Mouse (Mus musculus) limb, embryonic 12.5 days (tissue): ENCODE measurements around the gene Gm13084. TPM values are rescaled to one million over a fixed set of nuclear protein-coding genes. Genes with fewer than 3 reads are reported as not detected.
"Not testable (repeated sequence)": the region's sequence is repeated elsewhere in the genome, so short reads cannot be mapped to it uniquely, and the experiment has no call there.

Experiments used
- ATAC-seq: fragments of 200-750 bp; cut with Nextera tagmentation; 2 replicates; pipeline ENCODE4 v1.8.0; 2017; ENCODE audit warnings: low read depth, moderate TSS enrichment; ENCODE audit not compliant: insufficient number of reproducible peaks, insufficient read depth, low FRiP score, low TSS enrichment
- H3K27ac ChIP-seq: fragments of 300-500 bp; sonication (generic); 2 replicates; pipeline ENCODE4 v1.5.1; 2016; ENCODE audit warnings: mild to moderate bottlenecking, moderate library complexity
- H3K27me3 ChIP-seq: fragments of 300-500 bp; sonication (generic); 2 replicates; pipeline ENCODE4 v1.6.1; 2016; ENCODE audit warnings: mild to moderate bottlenecking, moderate library complexity
- H3K36me3 ChIP-seq: fragments of 300-500 bp; sonication (generic); 2 replicates; pipeline ENCODE4 v1.6.1; 2016; ENCODE audit warnings: mild to moderate bottlenecking, moderate library complexity
- H3K4me1 ChIP-seq: fragments of 300-500 bp; sonication (generic); replicated peaks from 2 replicates; pipeline ENCODE4 v1.6.1; 2016
- H3K4me2 ChIP-seq: fragments of 300-500 bp; sonication (generic); 2 replicates; pipeline ENCODE4 v1.6.1; 2016; ENCODE audit warnings: mild to moderate bottlenecking, moderate library complexity
- H3K4me3 ChIP-seq: fragments of 300-500 bp; sonication (generic); replicated peaks from 2 replicates; pipeline ENCODE4 v1.5.1; 2016; ENCODE audit warnings: mild to moderate bottlenecking
- H3K9ac ChIP-seq: fragments of 300-500 bp; sonication (generic); replicated peaks from 2 replicates; pipeline ENCODE4 v1.6.1; 2016; ENCODE audit warnings: mild to moderate bottlenecking, moderate library complexity
- H3K9me3 ChIP-seq: fragments of 300-500 bp; sonication (generic); 2 replicates; pipeline ENCODE4 v1.6.1; 2016; ENCODE audit warnings: mild to moderate bottlenecking, moderate library complexity
- WGBS: fragments of 180-500 bp; shearing (Covaris S2); methylation state at CpG from one replicate; pipeline ENCODE4 v1.1.7; 2016; 5-methylcytosine and 5-hydroxymethylcytosine counted together
- polyA plus RNA-seq: library from polyadenylated mRNA; unstranded; fragments of >200 nt; fragmentation: Nextera tagmentation; extraction: Ambion mirVana; gene quantifications from 2 replicates; pipeline ENCODE4 v1.2.1, GENCODE M21; 2016

Gm13084 gene
- polyA plus RNA-seq = not detected in 2 replicates

DNA sequence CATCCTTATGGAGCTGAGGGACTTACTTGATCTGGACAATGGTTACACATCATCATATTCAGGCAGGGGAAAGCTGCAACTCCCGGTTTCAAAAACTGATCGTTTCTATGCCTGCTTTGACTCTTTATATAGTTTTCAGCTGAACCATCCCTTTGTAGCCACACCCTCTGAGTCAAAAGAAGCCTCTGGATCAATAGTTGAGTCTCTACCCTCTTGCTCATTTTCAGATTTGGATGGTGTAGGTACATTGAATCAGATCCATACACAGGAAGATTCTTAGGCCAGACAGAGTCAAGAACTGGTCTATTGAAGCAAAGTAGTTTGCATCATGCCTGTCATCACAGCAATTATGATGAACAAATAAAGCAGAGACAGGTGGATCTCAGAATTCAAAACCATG lies at the start of gene Gm13084:
TSS of gene Gm13084 (minus strand) at position 101 of the 400 bp plus-strand sequence.
- 88% methylated on average over 2 of the region's 2 CpGs for WGBS
- H3K27ac ChIP-seq = no peak within 1 kb of the TSS
- H3K4me3 ChIP-seq = no peak within 1 kb of the TSS
- peaks cover 30% of the 10 kb centered on the region; the same call in 1 of the 2 replicates for H3K9me3 ChIP-seq
- H3K27me3 ChIP-seq = no peaks in the 10 kb centered on the region
- H3K4me1 ChIP-seq = no peaks in the 10 kb centered on the region
- ATAC-seq = no peak
- H3K9ac ChIP-seq = no peak within 1 kb of the TSS
- H3K4me2 ChIP-seq = no peak within 1 kb of the TSS
- no peaks in the 10 kb centered on the region for H3K36me3 ChIP-seq

DNA sequence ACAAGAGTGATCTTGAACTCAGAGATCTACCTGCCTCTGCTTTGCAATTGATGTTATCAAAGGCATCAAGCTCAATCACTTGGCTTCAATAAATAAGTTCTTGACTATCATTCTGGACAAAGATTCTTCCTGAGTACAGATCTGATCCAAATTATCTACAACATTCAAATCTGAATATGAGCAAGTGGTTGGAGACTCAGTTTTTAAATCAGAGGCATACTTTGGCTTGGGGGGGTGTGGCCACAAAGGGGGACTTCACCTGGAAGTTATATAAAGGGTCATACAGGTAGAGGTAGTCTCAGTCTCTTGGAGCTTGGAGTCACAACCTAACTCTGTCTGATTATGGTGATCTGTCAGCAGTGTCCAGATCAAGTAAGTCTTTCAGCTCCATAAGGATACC lies 30.3 kb upstream of the Gm13084 start, which contains the start of gene Gm13103:
TSS of gene Gm13103 (plus strand) at position 301 of the 400 bp plus-strand sequence.
- H3K4me3 ChIP-seq, H3K9ac ChIP-seq, H3K36me3 ChIP-seq, H3K27me3 ChIP-seq, H3K4me1 ChIP-seq, H3K27ac ChIP-seq, H3K4me2 ChIP-seq, ATAC-seq: not testable (repeated sequence)
- peaks cover 20% of the 10 kb centered on the region for H3K9me3 ChIP-seq

DNA sequence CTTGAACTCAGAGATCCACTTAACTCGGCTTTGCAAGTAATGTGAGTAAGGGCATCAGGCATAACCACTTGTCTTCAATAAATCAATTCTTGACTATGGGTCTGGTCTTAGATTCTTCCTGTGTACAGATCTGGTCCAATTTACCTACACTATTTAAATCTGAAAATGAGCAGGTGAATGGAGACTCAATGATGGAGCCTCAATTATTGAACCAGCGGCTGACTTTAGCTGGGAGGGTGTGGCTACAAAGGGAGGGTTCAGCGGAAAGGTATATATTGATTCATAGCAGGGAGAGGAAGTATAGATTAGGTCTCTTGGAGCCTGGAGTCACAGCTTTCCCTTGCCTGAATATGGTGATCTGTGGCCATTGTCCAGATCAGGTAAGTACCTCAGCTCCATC lies 26.8 kb downstream of the Gm13084 start, which contains the start of gene Gm13023:
TSS of gene Gm13023 (plus strand) at position 301 of the 400 bp plus-strand sequence.
- H3K9me3 ChIP-seq = peaks cover 29% of the 10 kb centered on the region
- H3K4me3 ChIP-seq, H3K27me3 ChIP-seq, H3K4me2 ChIP-seq, H3K9ac ChIP-seq, H3K36me3 ChIP-seq, H3K27ac ChIP-seq, H3K4me1 ChIP-seq, ATAC-seq: not testable (repeated sequence)
- WGBS = 91% methylated on average over 3 of the region's 3 CpGs

Other genes starting within 250 kb of the Gm13084 start
- gene Gm13083, start 201.1 kb downstream of the Gm13084 start, polyA plus RNA-seq = not detected in 2 replicates
- not detected in 2 replicates for gene Gm13088, start 158.8 kb downstream of the Gm13084 start, polyA plus RNA-seq
- gene Gm13089, start 113.4 kb downstream of the Gm13084 start, polyA plus RNA-seq = not detected in 2 replicates
- gene Gm13078, start 96.6 kb downstream of the Gm13084 start, polyA plus RNA-seq = not detected in 2 replicates
- gene Gm13023, start 26.7 kb downstream of the Gm13084 start, polyA plus RNA-seq = not detected in 2 replicates
- not detected in 2 replicates for gene Gm13103, start 30.4 kb upstream of the Gm13084 start, polyA plus RNA-seq
- not detected in 2 replicates for gene Pramef6, start 84.3 kb upstream of the Gm13084 start, polyA plus RNA-seq
- not detected in 2 replicates for gene Pramef25, start 134.9 kb upstream of the Gm13084 start, polyA plus RNA-seq
- not detected in 2 replicates for gene Gm13101, start 150.9 kb upstream of the Gm13084 start, polyA plus RNA-seq
- gene Pramef17, start 178.3 kb upstream of the Gm13084 start, polyA plus RNA-seq = not detected in 2 replicates
- gene Pramel4, start 243.0 kb upstream of the Gm13084 start, polyA plus RNA-seq = not detected in 2 replicates